Mouse (Mus musculus): Measurements from ENCODE around the gene Tmub2.

DNA sequence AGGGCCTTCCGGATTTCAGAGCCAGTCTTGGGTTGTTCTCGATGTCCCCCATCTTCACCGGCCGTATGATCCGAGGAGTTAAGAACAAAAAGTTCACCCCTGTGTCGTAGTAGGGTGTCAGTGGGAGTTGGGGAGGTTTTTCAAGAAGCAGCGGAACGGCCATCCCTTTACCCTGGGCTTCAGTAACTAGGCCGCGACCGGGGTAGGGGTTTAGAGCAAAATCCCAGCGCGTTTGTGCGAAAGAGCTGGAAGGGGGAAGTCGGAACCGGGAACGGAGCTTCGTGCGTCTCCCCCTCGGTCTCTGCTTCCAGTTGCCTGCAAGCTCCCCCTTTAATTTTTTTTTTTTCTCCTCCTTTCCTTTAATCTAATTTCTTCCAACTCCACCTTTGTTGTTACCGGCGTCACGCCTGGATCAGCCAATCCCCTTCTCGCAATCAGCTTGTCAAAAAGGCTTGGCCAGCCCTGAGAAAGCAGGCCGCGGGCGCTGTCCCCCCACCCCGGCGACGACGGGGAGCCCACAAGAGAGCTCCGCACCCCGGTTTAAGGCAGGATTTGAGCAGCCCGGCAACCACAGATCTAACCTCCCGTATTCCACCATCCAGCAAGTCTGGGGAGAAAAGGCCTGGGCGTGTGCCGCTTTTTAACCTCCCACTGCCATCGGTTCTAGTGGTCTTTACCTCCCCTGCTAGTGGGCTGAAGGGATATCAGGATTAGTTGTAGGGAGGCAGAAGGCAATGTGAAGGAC, 35.4 kb downstream of the Tmub2 start:
- no peak for TF ChIP-seq CTCF (IDR thresholded peaks at IDR 0.05; ENCODE audit: low read depth, low read length)
- peak; percentile 93 for TF ChIP-seq POLR2A (IDR thresholded peaks at IDR 0.05; ENCODE audit: extremely low read depth, insufficient read depth, low read length)
